Mouse (Mus musculus): ENCODE measurements at regions not wholly inside any gene's neighbourhood (a gene's known extent, or its start where the extent isn't known, plus 50 kb on each side); places are given as distances from the start of the nearest gene placed in this dataset.

DNA sequence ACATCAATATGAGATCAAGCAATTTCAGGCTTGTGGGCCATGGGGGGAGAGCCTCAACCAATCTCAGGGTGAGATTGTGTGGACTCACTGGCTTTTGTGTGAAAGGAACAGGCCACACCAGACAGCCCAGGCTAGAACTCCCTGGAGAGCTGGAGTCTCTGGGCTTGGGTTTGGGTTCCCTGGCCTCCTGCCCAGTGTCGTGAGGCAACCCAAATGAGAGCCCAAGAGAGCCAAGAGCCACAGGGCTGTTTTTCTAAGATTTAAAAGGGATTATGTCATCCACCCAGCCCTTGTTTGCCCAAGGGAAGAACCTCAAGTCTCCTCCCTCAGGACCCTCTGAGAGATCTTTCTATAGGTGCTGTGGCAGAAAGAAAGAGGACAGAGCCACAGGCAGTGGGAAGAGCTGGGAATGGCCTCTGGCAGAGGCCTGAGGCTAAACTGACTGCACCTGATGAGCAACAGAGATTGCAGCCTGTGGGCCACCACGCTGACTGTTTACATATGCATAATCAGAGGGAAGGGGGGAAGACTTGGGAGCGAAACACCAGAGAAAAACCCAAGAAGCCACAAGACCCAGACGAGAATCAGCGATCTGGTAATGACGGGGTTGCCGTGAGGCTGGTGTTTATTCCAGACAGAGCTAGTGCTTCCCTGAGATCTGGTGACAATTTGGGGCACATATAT, 92.1 kb downstream of the Bcl2l11 start:
- no peak for DNase-seq (ENCODE audit: low read depth)

DNA sequence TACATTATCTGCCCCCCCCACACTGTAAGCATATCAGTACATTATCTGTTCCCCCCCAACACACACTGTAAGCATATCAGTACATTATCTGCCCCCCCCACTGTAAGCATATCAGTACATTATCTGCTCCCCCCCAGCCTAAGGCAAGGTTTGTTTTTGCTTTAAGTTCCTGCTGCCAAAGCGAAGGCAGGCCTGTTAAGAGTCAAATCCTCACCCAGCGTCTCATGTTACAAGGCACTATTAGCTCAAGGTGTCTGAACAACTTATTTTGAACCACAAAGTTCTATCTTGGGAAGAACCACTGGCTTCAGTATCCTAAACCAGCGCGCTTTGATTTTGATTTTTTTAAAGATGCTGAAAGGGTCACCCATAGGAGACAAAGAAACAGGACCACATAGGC, 93.1 kb downstream of the Bcl2l11 start:
- no peak for DNase-seq (ENCODE audit: low read depth)

DNA sequence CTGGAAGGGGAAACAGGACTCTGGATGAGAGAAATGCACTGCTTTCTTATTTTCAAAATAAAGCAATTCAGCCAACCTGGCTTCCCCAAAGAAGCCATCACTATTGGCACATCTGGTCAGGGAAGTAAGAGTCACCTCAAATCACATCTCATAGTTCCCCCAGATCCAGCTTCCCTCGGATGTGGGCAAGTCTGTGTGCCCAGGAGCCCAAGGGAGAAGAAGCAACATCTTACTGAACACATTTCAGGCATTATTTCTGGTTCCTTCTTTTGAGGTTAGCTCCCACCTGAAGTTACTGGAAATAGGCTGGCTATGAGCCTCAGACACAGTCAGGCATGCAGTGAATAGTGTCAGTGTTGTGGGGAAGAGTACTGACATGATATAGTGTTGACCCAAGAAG, 95.2 kb downstream of the Bcl2l11 start:
- DNase-seq (ENCODE audit: low read depth) = no peak

DNA sequence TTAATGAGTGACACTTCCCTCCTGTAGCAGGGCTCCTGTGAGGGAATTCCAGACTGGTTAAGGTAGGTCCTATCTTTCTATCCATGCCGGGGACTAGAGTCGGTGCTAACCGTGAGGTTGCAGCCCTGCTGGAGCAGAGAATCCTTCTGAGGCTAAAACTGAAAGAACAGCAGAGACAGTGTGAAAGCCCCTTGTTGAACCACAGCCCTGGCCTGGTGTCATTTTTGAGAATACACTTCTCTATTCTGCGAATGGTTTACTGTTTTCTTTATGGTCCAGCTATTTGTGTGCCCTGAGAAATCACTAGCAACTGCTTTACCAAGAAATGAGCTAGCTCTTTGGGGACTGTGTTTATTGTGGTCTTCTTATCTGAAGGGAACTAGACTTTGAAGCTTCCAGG, 95.8 kb downstream of the Bcl2l11 start:
- no peak for DNase-seq (ENCODE audit: low read depth)

DNA sequence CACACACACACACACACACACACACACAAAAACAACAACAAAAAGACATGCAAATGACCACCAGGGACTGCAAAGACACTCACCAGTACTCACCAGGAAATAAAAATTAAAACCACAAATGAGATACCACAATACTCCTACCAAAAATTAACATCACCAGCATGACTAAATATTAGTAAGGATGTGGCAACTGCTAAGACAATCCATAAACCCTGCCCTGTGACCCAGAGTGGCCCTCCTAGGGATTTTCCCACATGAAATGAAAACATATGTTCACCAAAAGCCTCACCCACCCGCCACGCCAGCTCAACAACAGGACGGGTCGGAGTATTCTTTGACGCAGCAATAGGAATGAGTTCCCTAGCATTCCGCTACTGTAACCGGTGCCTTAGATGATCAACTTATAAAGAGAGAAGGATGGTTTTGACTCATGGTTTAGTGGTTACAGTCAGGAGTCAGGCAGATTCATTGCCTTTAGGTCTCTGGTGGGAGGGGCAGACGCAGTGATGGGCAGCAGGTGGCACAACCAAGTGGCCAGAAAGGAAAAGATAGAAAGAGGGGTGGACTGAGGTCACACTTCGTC, 100.7 kb downstream of the Bcl2l11 start:
- DNase-seq (ENCODE audit: low read depth) = no peak

DNA sequence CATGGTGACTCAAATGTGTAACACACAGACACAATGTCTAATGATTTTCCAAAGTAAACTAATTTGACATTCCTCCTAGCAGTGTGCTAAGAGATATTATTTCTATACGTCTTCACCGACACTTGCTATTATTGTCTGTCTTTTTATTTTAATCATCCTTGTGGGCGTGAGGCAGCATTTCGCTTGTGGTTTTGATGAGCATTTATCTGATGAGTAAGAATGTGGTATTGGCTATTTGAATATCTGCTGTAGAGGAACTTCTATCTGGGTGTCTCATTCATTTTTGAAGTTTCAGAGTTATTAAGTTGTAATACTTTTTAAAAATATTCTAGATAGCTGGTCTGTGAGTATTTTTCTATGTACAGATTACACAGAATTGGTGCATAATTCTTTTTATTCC, 103.9 kb downstream of the Bcl2l11 start:
- no peak for DNase-seq (ENCODE audit: low read depth)

DNA sequence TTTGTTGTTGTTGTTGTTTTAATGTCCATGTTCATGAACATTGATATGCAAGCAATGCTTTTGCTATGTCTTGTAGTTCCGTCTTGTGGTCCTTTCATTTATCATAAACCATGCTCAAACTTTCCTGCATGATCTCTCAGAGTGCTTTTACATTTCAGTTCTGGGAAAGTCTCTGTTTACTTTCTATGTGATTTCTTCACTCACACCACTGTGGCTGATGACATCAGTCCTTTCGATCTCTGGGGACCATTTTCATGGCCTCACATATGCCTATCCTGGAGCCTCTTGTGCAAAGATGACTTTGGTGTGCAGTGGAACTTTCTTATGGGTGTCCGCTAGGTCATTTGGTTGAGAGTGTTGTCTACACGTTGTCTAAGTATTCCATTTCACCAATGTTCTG, 105.1 kb downstream of the Bcl2l11 start:
- no peak for DNase-seq (ENCODE audit: low read depth)

DNA sequence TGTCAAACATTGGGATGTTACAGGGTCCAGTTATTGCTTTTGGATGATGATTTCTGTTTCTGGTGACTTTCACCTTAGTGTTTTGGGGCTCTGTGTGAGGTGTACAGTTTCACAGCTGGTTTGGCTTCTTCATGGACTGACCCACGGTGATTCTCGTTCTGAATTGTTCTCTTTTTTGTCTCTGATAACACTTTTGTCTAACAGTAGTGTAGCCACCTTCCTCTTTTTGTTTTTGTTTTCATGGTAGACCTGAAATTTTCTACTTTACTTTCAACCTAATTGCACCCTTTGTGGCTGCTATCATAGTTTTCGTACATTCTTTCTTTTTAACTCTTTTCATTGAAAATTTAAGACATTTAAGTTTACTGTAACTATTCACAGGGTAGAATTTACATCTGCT, 105.5 kb downstream of the Bcl2l11 start:
- DNase-seq (ENCODE audit: low read depth) = no peak

DNA sequence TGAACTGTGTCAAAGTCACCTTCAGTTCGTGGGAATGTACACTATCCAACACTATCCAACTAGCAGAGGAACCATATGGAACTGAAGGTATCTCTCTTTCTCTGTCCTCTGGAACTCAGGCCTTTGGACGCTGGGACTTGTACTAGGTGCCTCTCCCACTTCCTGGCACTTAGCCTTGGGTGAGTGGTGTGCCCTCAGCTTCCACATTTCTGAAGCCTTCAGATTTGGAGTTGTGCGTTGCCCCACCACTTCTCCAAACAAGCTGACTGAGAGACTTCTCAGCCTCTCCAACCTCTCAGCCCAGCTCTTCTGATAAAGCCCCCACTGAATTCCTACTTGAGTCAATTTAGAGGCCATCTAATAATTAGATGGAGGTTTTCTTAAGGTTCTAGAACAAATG, 106.2 kb downstream of the Bcl2l11 start:
- no peak for DNase-seq (ENCODE audit: low read depth)

DNA sequence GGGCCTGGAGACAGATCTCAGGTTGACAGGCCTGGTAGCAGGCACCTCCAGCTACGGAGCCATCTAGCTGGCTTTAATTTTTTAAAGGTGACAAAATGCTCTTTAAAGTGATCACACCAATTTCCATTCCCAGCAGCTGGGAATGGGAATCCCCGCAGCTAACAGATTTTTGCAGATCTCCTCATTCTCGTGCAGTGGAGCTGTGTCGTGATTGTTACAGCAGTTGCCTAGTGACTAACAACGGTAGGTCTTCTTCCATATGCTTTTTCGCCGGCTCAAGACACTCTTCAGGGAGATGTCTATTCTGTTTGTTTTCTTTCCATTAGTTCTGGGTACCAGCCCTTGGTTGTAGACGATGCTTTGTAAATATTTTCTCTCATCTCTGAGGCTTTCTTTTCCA, 109.3 kb downstream of the Bcl2l11 start:
- DNase-seq (ENCODE audit: low read depth) = no peak

DNA sequence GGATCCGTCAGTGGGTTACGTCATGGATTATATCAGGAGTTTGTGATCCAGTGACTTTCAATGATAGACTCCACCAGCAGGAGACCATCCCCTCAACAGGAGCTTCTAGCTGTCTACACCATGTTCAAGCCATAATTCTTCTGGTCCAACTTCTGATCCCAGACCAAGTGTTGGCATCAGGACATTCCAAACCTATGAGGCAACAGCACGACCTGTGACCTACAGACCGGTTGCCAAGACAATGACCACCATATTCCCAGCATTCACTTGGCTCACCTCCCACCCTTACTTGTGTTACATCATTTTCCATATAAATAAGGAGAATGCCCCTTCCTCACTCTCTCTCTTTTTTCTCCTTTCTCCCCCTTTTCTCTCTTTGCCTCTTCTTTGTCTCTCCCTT, 113.6 kb downstream of the Bcl2l11 start:
- DNase-seq (ENCODE audit: low read depth) = no peak

DNA sequence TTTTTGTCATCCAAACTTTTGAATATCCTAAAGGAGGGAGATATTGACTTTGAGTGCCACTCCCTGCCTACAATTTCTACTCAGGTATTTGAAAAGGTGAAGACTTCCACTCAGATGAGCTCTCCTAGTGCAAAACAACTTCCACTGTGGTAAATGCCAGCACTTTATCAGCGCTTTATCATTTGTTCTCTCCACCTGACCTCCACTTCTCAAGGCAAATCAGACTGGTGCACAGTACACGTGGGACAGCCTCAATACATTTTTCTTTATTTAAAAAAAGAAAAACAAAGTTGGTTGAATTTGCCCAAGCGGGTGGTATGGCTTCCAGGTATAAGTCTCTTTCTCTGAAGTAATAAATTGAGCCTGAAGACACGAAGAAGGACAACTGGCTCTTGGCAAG, 114.2 kb downstream of the Bcl2l11 start:
- DNase-seq (ENCODE audit: low read depth) = no peak

DNA sequence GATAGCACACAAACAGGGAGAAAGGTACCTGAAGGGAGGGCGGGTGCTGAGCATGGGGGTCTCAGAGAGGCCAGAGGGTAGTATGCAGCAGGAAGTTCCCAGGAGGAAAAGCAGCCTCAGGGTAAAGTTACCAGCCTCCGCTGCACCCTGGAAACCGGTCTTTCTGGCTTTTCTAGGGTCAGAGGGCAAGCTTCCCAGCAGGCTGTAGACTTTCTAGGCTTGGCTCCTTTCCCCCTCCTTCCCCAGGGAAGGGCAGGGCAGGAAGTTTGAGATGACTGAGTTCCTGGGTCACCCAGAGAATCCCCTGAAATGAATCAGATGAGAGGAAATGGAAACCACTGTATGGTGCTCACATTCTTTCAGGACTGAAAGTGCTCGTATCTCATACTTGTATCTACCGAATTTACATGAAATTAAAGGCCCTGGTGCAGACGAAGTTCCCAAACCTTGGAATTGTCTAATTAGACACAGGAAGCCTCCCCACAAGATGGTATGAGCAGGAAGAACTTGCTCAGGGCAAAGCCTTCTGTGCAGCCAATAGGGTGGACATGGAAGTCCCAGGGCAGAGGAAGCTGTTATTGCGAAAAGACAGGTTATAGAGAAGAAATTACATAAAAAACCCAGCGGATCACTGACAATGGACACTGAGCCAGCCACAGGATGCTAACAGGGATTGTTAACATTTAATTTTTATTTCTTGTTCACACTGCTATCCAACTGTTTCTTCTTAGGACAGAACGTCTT, 114.9 kb downstream of the Bcl2l11 start:
- no peak for DNase-seq (ENCODE audit: low read depth)

DNA sequence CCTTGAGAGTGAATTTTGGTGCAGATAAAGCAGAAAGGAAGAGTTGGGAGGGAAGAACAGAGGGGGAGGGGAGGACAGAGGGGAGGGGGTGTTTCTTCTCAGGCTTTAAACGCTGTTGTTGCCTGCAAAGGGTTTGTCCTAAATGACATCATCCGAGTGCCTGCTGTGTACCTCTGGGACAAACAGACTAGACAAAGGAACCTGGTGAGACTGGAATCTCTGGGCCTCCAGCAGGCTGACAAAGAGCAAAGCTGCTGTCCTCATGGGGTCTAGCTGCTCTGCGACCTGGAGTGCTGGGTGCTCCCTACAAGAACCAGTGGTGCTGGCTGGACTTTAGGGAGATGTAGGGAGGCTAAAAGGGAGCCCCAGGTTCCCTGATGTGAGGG, 115.4 kb downstream of the Bcl2l11 start:
- no peak for DNase-seq (ENCODE audit: low read depth)

DNA sequence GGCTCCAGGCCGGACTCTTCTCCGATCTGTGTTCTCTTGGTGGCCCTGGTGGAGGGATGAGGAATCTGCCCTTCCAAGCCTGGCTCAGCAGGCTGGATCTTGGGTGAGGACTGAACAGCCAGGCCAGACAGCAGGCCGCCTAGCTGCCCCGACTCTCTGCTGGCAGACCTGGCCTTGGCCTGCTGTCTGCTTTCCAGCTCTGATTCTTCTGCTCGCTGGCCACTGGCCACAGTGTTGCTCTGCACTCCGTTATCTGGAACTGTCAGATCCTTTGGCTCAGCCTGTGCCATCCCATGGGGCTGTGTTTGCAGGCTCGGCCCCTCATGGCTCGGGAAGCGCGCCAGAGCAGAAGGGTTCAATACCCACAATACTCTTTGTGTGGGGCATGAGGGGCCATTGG, 119.7 kb downstream of the Bcl2l11 start:
- DNase-seq (ENCODE audit: low read depth) = no peak

DNA sequence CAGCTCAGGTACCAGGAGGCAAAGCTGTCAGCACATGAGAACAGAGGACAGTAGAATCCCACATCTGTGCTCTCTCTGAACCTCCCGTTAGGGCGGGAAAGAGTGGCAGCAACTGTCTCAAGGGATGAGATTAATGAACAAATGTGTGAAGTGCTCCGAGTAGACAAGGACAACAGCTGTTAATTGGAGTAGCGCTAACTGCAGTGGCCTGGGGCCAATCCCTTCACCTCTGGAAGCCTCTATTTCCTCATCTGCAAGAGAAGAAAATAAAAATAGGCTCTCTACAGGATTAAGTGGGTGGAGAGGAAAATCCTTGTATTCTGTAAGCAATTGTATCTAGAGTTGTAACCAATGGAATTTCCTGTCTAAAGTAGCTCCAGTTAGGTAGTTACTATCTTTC, 122.1 kb downstream of the Bcl2l11 start:
- DNase-seq (ENCODE audit: low read depth) = no peak

DNA sequence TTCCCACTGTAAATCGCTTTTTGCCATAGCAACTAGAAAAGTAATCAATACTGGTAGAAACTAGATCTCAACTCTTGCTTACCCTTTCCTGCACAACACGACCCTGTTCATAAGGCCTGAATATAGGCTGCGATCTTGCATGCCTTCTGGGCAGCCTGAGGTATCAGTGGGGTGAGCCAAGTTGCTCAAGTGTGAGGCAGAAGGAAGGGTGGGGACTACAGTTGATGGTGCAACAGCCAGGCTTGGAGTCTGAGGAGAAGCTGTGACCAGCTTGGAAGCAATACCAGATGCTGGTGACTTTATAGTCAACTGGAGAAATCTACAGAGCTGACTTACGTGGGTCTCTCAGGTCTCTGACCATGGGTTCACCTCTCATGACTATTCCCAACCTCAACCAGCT, 123.3 kb downstream of the Bcl2l11 start:
- DNase-seq (ENCODE audit: low read depth) = no peak

DNA sequence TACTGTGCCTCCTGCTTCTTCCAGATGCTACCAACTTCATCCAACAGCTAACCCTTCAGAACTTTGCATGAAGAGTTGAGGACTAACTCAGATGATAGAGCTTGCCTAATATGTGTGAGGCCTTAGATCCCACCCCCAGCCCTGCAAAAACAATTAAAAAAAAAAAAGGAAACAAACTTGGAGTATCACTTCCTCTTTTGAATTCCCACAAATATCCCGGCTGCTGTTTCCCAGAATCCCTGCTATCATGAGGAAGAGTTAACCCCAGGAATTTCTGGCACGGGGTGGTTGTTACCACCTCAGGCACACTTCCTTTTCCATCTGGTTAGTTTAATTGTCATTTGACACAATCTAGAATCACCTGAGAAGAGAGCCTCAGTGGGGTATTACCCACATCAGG, 123.8 kb downstream of the Bcl2l11 start:
- DNase-seq (ENCODE audit: low read depth) = no peak

DNA sequence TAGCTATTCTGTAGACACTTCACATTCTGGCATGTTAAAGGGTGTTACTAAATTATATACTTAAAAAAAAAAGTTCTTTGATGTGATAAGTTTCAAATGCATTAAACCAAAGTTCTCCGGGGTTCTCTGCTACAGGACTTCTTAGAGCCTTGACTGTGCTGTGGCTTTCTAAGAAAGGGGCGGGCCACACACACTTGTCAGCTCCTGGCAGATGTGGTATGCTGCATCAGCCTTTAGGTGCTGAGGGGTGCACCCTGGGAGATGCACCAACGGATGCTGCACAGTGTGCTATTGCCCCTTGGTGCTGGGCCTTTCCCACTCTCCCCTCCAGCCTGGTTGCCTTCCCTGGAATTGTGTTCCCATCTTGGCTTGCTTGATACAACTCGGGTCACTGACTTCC, 125.0 kb downstream of the Bcl2l11 start:
- DNase-seq (ENCODE audit: low read depth) = peak; percentile 23

DNA sequence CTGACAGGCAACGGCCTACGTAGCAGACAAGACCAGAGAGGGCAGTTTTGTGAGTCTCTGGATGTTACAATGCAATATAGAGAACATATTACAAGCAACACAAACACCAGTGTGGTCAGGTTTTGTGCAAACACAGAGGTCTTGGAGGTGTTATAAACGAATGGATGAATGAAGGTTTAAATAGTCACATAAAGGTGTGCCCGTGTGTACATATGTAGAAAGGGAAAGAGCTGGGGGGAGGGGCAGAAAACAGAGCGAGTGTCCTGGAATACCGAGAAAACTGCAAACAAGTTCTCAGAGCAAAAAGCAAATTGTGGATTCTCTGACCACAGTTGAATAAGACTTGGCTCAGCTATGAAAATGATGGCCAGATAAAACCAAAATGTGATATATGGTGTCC, 130.8 kb downstream of the Bcl2l11 start:
- DNase-seq (ENCODE audit: low read depth) = no peak

DNA sequence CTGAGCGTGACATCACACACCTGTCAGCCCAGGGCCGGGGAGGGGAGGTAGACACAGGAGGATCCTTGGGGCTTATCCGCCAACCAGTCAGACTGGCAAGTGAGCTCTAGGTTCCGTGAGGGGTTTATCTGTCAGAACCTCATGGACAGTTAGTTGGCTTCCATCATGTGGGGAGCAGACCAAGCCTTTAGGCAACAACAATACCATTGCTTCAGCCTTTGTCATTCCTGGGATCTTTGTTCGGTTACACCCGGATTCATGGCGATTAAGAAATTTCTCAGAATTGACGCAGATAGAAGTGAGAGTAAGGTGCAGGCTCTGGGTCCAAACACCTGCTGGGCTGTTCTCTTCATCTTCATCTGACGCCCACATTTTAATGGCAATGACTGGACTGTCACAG, 131.4 kb downstream of the Bcl2l11 start:
- no peak for DNase-seq (ENCODE audit: low read depth)

DNA sequence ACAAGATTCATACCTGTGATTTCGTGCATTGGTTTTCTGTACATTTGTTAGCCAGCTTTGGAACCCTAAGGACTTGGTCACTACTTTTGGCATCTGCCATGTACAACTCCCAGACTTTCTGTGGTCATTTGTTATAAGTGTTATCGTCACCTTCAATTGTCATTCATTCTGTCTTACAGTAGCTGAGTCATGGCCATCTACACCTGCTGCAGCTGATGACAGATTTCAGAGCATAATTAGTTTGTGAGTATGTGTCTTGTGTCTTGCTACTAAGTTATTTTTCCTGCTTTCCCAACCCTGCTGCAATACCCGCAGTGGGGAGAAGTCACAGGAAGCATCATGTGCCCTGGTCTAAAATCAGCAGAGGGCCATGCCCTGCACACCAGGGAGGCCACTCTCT, 138.0 kb downstream of the Bcl2l11 start:
- no peak for DNase-seq (ENCODE audit: low read depth)

Measured in naive thymus-derived CD4-positive, alpha-beta T cell, adult 2 months (primary cell).